Mouse (Mus musculus) embryonic facial prominence, embryonic 13.5 days (tissue): ENCODE data around the gene Mcl1. TPM values are rescaled to one million over a fixed set of nuclear protein-coding genes. Genes with fewer than 3 reads are reported as not detected.
"Not testable (repeated sequence)": the region's sequence is repeated elsewhere in the genome, so short reads cannot be mapped to it uniquely, and the experiment has no call there.

Source experiments
- ATAC-seq: fragments of 200-750 bp; cut with Nextera tagmentation; 2 replicates; pipeline ENCODE4 v1.8.0; 2017; ENCODE audit warnings: low read depth; ENCODE audit not compliant: insufficient number of reproducible peaks, insufficient read depth, low FRiP score, low TSS enrichment
- H3K27ac ChIP-seq: fragments of 300-500 bp; sonication (generic); 2 replicates; pipeline ENCODE4 v1.5.1; 2015; ENCODE audit warnings: moderate library complexity, mild to moderate bottlenecking, inconsistent platforms
- H3K27me3 ChIP-seq: fragments of 300-500 bp; sonication (generic); 2 replicates; pipeline ENCODE4 v1.6.1; 2015; ENCODE audit warnings: mild to moderate bottlenecking, inconsistent platforms
- H3K36me3 ChIP-seq: fragments of 300-500 bp; sonication (generic); 2 replicates; pipeline ENCODE4 v1.6.1; 2015; ENCODE audit warnings: mild to moderate bottlenecking, inconsistent platforms
- H3K4me1 ChIP-seq: fragments of 300-500 bp; sonication (generic); 2 replicates; pipeline ENCODE4 v1.6.1; 2015; ENCODE audit warnings: inconsistent platforms
- H3K4me2 ChIP-seq: fragments of 300-500 bp; sonication (generic); 2 replicates; pipeline ENCODE4 v1.6.1; 2015; ENCODE audit warnings: moderate library complexity, mild to moderate bottlenecking, inconsistent platforms
- H3K4me3 ChIP-seq: fragments of 300-500 bp; sonication (generic); 2 replicates; pipeline ENCODE4 v1.5.1; 2015; ENCODE audit warnings: mild to moderate bottlenecking, inconsistent platforms
- H3K9ac ChIP-seq: fragments of 300-500 bp; sonication (generic); 2 replicates; pipeline ENCODE4 v1.6.1; 2015; ENCODE audit warnings: mild to moderate bottlenecking, inconsistent platforms
- H3K9me3 ChIP-seq: fragments of 300-500 bp; sonication (generic); 2 replicates; pipeline ENCODE4 v1.6.1; 2016; ENCODE audit warnings: inconsistent platforms
- WGBS: fragments of 180-500 bp; shearing (Covaris S2); methylation state at CpG from one replicate; pipeline ENCODE4 v1.1.7; 2015; ENCODE audit warnings: mixed read lengths; 5-methylcytosine and 5-hydroxymethylcytosine counted together
- polyA plus RNA-seq: library from polyadenylated mRNA; unstranded; fragments of >200 nt; fragmentation: Nextera tagmentation; extraction: Ambion mirVana; gene quantifications from 2 replicates; pipeline ENCODE4 v1.2.1, GENCODE M21; 2015

The Mcl1 gene
- polyA plus RNA-seq, 1 experiment from 2014 or later = 47.7 TPM

GRCm38 (mm10) chr3:95651391-95652203 is 7.0 kb upstream of the Mcl1 start:
- Histone ChIP-seq H3K4me2 (no peak overlapping the region), H3K9me3 (no peaks in the 10 kb centered on the region), H3K9ac (no peak overlapping the region), H3K36me3 (no peaks in the 10 kb centered on the region), H3K4me3 (no peak overlapping the region), H3K4me1 (peaks cover 15% of the 10 kb centered on the region), H3K27ac (no peak overlapping the region), H3K27me3 (no peaks in the 10 kb centered on the region)
- 89% methylated on average over 16 of the region's 16 CpGs for whole genome bisulfite sequencing
- no peak for ATAC-seq

DNA sequence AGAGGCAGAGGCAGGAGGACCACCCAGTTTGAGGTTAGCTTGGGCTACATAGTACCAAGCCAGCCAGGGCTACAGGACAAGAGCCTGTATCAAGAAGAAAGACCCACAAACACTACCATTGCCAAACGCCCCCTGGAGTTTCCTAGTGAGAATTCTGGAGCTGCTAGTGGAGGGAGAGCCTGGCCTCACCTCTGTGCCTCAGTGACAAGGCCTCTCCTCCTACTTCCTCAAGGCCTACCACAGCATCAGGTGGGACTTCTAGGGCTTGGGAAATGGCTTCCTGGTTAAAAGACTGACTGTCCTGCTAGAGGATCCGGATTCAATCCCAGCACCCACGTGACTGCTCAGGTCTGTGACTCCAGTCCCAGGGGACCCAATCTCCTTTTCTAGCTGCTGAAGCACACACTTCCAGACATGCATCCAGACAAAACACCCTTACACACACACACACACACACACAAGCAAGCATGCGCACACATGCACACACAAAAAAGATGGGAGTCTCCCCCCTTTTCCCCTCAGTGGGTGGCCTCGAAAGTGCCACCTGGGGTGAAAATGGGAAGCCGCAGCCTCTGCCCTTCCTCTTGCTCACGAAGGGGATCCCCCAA is 6.3 kb upstream of the Mcl1 start:
- 57% methylated on average over 7 of the region's 7 CpGs for WGBS
- Histone ChIP-seq H3K36me3 (no peaks in the 10 kb centered on the region), H3K27me3 (no peaks in the 10 kb centered on the region), H3K4me3 (no peak overlapping the region), H3K9me3 (no peaks in the 10 kb centered on the region), H3K27ac (no peak overlapping the region), H3K4me1 (peaks cover 15% of the 10 kb centered on the region), H3K9ac (no peak overlapping the region), H3K4me2 (no peak overlapping the region)
- ATAC-seq = no peak

- H3K27me3 ChIP-seq = no peaks in the 10 kb centered on the region
- no peak overlapping the region for H3K4me2 ChIP-seq
- H3K4me3 ChIP-seq = no peak overlapping the region
- no peak for ATAC-seq
- no peak overlapping the region for H3K9ac ChIP-seq
- H3K9me3 ChIP-seq = no peaks in the 10 kb centered on the region
- H3K4me1 ChIP-seq = peaks cover 19% of the 10 kb centered on the region
- WGBS = 12% methylated on average over 6 of the region's 6 CpGs
- no peaks in the 10 kb centered on the region for H3K36me3 ChIP-seq
- H3K27ac ChIP-seq = no peak overlapping the region
Observed at GRCm38 (mm10) chr3:95652871-95653270, 5.7 kb upstream of the Mcl1 start.

DNA sequence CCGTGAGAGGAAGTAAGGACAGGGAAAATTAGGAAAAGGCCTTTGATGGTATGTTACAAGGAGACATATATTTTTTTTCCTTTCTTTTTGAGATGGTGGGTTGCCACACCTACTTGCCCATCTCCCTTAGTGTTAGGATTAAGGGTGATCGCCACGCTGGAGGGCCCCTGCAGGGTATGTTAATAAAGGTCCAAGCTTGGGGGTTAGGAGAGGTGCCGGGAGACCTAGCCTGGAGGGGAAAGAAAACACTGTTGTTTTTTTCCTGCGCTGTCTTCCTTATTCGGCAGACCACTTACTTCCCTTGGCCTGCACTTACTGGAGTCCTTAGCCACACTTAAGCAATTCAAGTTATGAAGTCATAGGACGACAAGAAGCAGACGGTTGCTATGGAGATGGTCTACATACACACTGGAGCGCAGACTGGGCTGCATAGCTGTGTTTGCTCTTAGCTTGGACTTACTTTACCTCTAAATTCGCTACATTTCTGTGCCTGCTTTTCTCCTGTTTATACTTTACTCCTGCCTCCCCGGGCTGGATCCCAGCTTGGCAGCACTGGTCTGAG is 5.0 kb upstream of the Mcl1 start:
- no peaks in the 10 kb centered on the region for H3K9me3 ChIP-seq
- H3K36me3 ChIP-seq = no peaks in the 10 kb centered on the region
- no peak overlapping the region for H3K9ac ChIP-seq
- no peak for ATAC-seq
- H3K4me2 ChIP-seq = no peak overlapping the region; the same call in 1 of the 2 replicates
- no peak overlapping the region for H3K4me3 ChIP-seq
- peak overlapping the region; percentile 28; the same call in 1 of the 2 replicates for H3K27ac ChIP-seq
- WGBS = 13% methylated on average over 11 of the region's 11 CpGs
- no peaks in the 10 kb centered on the region for H3K27me3 ChIP-seq
- peaks cover 21% of the 10 kb centered on the region for H3K4me1 ChIP-seq

- not testable (repeated sequence) for H3K27me3 ChIP-seq, H3K4me3 ChIP-seq, ATAC-seq, H3K4me2 ChIP-seq, H3K9me3 ChIP-seq, H3K27ac ChIP-seq, H3K36me3 ChIP-seq, H3K9ac ChIP-seq
- H3K4me1 ChIP-seq = peaks cover 21% of the 10 kb centered on the region
- WGBS = 91% methylated on average over 3 of the region's 3 CpGs
Observed at GRCm38 (mm10) chr3:95654371-95654770, 4.2 kb upstream of the Mcl1 start.

- Histone ChIP-seq H3K36me3 (peaks cover 4% of the 10 kb centered on the region), H3K9ac (no peak overlapping the region), H3K27ac (no peak overlapping the region), H3K9me3 (no peaks in the 10 kb centered on the region), H3K4me3 (no peak overlapping the region), H3K27me3 (no peaks in the 10 kb centered on the region), H3K4me1 (peaks cover 24% of the 10 kb centered on the region), H3K4me2 (no peak overlapping the region)
- 84% methylated on average over 5 of the region's 5 CpGs for WGBS
- ATAC-seq = no peak
Observed at GRCm38 (mm10) chr3:95655437-95655836, 3.2 kb upstream of the Mcl1 start.

- no peak for ATAC-seq
- Histone ChIP-seq H3K4me1 (peaks cover 35% of the 10 kb centered on the region), H3K36me3 (peaks cover 18% of the 10 kb centered on the region), H3K4me3 (0 out of 2 replicates have a peak overlapping the region, but pooled peaks have one; percentile 99), H3K9me3 (no peaks in the 10 kb centered on the region), H3K9ac (no peak overlapping the region), H3K27me3 (no peaks in the 10 kb centered on the region), H3K27ac (no peak overlapping the region), H3K4me2 (no peak overlapping the region)
- WGBS = 91% methylated on average over 3 of the region's 3 CpGs
Observed at GRCm38 (mm10) chr3:95657108-95657507, 1.5 kb upstream of the Mcl1 start.

GRCm38 (mm10) chr3:95657711-95658110 is 877 bp upstream of the Mcl1 start:
- H3K27me3 ChIP-seq = no peaks in the 10 kb centered on the region
- H3K4me3 ChIP-seq = peak overlapping the region; percentile 99
- peak overlapping the region; percentile 100 for H3K9ac ChIP-seq
- no peak overlapping the region for H3K27ac ChIP-seq
- H3K4me1 ChIP-seq = peaks cover 38% of the 10 kb centered on the region
- ATAC-seq = no peak
- H3K9me3 ChIP-seq = no peaks in the 10 kb centered on the region
- H3K36me3 ChIP-seq = peaks cover 23% of the 10 kb centered on the region
- peak overlapping the region; percentile 83 for H3K4me2 ChIP-seq
- 87% methylated on average over 3 of the region's 3 CpGs for WGBS

- ATAC-seq = peak; percentile 63
- WGBS = under 1% methylated on average over 91 of the region's 113 CpGs
- H3K4me3 ChIP-seq = peak overlapping the region; percentile 99
- H3K9ac ChIP-seq = peak overlapping the region; percentile 100
- peak overlapping the region; percentile 83 for H3K4me2 ChIP-seq
- H3K27me3 ChIP-seq = no peaks in the 10 kb centered on the region
- H3K27ac ChIP-seq = peak overlapping the region; percentile 98
- H3K9me3 ChIP-seq = no peaks in the 10 kb centered on the region
- peaks cover 35% of the 10 kb centered on the region for H3K36me3 ChIP-seq
- peaks cover 37% of the 10 kb centered on the region for H3K4me1 ChIP-seq
Observed at GRCm38 (mm10) chr3:95658868-95659712, 502 bp downstream of the Mcl1 start.

DNA sequence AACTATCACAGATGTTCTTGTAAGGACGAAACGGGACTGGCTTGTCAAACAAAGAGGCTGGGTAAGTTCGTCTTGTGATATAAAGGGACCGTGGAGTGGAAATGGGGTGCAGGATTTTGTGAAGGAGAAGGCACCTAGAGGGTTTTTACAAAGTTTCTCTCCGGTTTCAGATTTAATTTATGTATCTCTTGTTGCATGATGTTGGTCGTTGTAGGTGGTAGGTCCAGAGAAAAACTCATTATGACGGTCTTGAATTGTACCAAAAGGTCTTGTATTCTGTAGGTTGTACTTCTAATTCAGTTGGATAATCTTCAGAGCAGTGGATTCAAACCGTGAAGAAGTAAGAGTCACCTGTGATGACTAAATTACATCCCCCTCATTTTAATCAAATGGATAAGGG is 1.4 kb downstream of the Mcl1 start:
- ATAC-seq = no peak
- Histone ChIP-seq H3K4me2 (peak overlapping the region; percentile 83), H3K9ac (peak overlapping the region; percentile 100), H3K9me3 (no peaks in the 10 kb centered on the region), H3K36me3 (peaks cover 44% of the 10 kb centered on the region), H3K4me3 (peak overlapping the region; percentile 99), H3K27me3 (no peaks in the 10 kb centered on the region), H3K4me1 (peaks cover 37% of the 10 kb centered on the region), H3K27ac (peak overlapping the region; percentile 98)
- WGBS = 3% methylated on average over 8 of the region's 8 CpGs

DNA sequence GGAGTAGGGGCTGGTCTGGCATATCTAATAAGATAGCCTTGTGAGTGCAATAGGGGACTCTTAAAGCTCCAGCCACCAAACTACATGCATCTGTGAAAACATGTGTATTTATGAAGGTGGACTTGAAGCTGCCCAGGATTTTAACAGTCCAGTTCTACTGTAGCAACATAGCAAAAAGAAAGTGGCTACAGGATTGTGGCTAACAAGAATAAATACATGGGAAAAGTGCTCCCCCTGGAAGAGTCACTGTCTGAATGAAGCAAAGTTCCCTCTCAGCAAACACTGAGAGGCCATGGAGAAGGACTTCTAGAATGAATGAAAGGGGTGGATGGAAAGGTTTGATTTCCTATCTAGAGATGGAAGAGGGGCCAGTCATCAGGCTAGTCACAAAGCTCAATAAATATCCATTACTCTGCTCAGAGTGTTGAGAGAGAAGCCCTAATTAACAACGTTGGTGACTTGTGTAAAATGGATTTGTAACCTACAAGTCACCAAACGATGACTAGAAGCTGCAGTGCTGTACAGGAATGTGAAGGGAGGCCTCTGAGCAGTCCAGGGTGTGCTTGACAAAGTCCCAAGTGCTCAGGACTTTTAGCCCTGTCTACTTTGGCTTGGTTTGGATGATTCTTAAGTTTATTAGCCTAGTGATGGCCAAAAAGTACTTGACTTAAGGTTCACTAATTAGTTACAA is 2.3 kb downstream of the Mcl1 start:
- Histone ChIP-seq H3K4me3 (peak overlapping the region; percentile 99), H3K9ac (peak overlapping the region; percentile 100), H3K9me3 (no peaks in the 10 kb centered on the region), H3K4me2 (peak overlapping the region; percentile 83), H3K36me3 (peaks cover 49% of the 10 kb centered on the region), H3K27ac (no peak overlapping the region), H3K4me1 (peaks cover 43% of the 10 kb centered on the region), H3K27me3 (no peaks in the 10 kb centered on the region)
- no peak for ATAC-seq
- 46% methylated on average over 2 of the region's 2 CpGs for WGBS
